Mouse (Mus musculus) lung, embryonic 14.5 days (tissue): ENCODE results near the gene Ankrd1. TPM values are rescaled to one million over a fixed set of nuclear protein-coding genes. Genes with fewer than 3 reads are reported as not detected.

Experiments
- ATAC-seq: fragments of 200-750 bp; cut with Nextera tagmentation; 2 replicates; pipeline ENCODE4 v1.8.0; 2017; ENCODE audit warnings: mild to moderate bottlenecking, moderate TSS enrichment, moderate library complexity; ENCODE audit not compliant: insufficient read depth
- DNase-seq: peaks from one replicate; pipeline ENCODE4 v3.0.0-alpha.2; 2015
- H3K27ac ChIP-seq: fragments of 300-500 bp; sonication (generic); 2 replicates; pipeline ENCODE4 v1.5.1; 2014; ENCODE audit warnings: low read depth, mild to moderate bottlenecking, moderate library complexity
- H3K27me3 ChIP-seq: fragments of 300-500 bp; sonication (generic); 2 replicates; pipeline ENCODE4 v1.6.1; 2014; ENCODE audit warnings: low read length, control low read depth; ENCODE audit not compliant: insufficient read depth
- H3K36me3 ChIP-seq: fragments of 300-500 bp; sonication (generic); 2 replicates; pipeline ENCODE4 v1.6.1; 2014; ENCODE audit warnings: control low read depth; ENCODE audit not compliant: insufficient read depth
- H3K4me1 ChIP-seq: fragments of 300-500 bp; sonication (generic); 2 replicates; pipeline ENCODE4 v1.6.1; 2014; ENCODE audit warnings: antibody characterized with exemption, control low read depth; ENCODE audit not compliant: insufficient read depth
- H3K4me2 ChIP-seq: fragments of 300-500 bp; sonication (generic); 2 replicates; pipeline ENCODE4 v1.6.1; 2014; ENCODE audit warnings: mild to moderate bottlenecking
- H3K4me3 ChIP-seq: fragments of 300-500 bp; sonication (generic); 2 replicates; pipeline ENCODE4 v1.5.1; 2014; ENCODE audit warnings: low read depth, low read length
- H3K9ac ChIP-seq: fragments of 300-500 bp; sonication (generic); 2 replicates; pipeline ENCODE4 v1.6.1; 2014
- H3K9me3 ChIP-seq: fragments of 300-500 bp; sonication (generic); 2 replicates; pipeline ENCODE4 v1.6.1; 2016; ENCODE audit warnings: low read depth, low read length, control low read depth
- CTCF ChIP-seq: IDR thresholded peaks from 2 replicates; pipeline ENCODE4 v1.5.1; 2016; ENCODE audit warnings: antibody characterized with exemption, low read depth
- WGBS: fragments of 180-500 bp; shearing (Covaris S2); extraction: QIAGEN DNeasy Blood & Tissue Kit; methylation state at CpG from one replicate; pipeline ENCODE4 v1.1.7; 2014; 5-methylcytosine and 5-hydroxymethylcytosine counted together
- polyA plus RNA-seq: library from polyadenylated mRNA; unstranded; fragments of >200 nt; fragmentation: Nextera tagmentation; extraction: Ambion mirVana; gene quantifications from 2 replicates; pipeline ENCODE4 v1.2.1, GENCODE M21; 2014

Gene Ankrd1
- polyA plus RNA-seq, 1 experiment from 2014 or later: 0.29 TPM

DNA sequence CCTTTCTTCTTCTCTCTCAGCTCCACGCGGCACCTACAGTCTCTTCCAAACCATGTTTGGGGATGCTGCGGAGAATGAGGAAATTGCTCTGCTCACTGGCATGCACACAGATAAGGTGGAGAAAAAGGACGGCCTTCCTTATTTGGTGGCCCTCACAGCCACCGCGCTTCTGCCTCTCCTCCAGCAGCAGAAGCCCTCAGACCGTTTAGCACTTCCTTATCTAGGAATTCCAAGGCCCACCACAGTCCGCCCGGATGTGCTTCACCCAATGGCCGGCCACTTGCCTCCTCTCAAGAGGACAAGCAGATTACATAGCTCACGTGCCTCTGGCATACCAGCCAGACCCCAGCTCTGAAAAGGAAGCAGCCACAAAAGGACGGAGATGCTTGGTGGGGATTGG, 9.7 kb upstream of the Ankrd1 start:
- no peaks in the 10 kb centered on the region for H3K36me3 ChIP-seq
- H3K27ac ChIP-seq: peak overlapping the region; percentile 77
- no peaks in the 10 kb centered on the region for H3K27me3 ChIP-seq
- no peaks in the 10 kb centered on the region for H3K9me3 ChIP-seq
- H3K9ac ChIP-seq: 0 out of 2 replicates have a peak overlapping the region, but pooled peaks have one; percentile 4
- H3K4me1 ChIP-seq: peaks cover 6% of the 10 kb centered on the region; the same call in 1 of the 2 replicates
- H3K4me2 ChIP-seq: peak overlapping the region; percentile 56
- TF ChIP-seq CTCF: no peak
- DNase-seq (peak; percentile 78), ATAC-seq (peak; percentile 84)
- peak overlapping the region; percentile 17; the same call in 1 of the 2 replicates for H3K4me3 ChIP-seq
- WGBS: 2% methylated on average over 12 of the region's 12 CpGs

DNA sequence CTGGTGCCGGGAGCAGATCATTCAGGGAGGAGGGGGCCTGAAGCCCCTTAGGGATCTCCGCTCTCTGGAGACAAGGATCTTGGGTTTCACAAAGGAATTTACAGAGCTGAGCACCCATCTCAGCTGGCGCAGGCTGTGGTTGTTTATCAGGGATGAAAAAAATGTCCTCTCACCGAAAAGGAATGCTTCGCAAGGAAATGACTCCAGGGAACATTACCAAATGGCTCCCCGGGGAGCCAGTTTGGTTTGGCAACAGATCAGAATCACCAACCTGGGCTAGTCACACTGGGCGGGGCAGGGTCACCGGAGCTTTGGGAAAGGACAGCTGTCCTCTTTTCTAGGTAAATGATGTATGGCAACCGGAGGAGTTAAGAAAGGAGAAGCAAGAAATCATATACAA, 9.3 kb upstream of the Ankrd1 start:
- Histone ChIP-seq H3K4me1 (peaks cover 6% of the 10 kb centered on the region; the same call in 1 of the 2 replicates), H3K27me3 (no peaks in the 10 kb centered on the region), H3K9me3 (no peaks in the 10 kb centered on the region), H3K4me3 (peak overlapping the region; percentile 17; the same call in 1 of the 2 replicates), H3K36me3 (no peaks in the 10 kb centered on the region), H3K27ac (peak overlapping the region; percentile 77), H3K9ac (0 out of 2 replicates have a peak overlapping the region, but pooled peaks have one; percentile 4), H3K4me2 (peak overlapping the region; percentile 56)
- no peak for TF ChIP-seq CTCF
- DNase-seq (peak; percentile 43), ATAC-seq (no peak)
- WGBS: 11% methylated on average over 9 of the region's 9 CpGs

DNA sequence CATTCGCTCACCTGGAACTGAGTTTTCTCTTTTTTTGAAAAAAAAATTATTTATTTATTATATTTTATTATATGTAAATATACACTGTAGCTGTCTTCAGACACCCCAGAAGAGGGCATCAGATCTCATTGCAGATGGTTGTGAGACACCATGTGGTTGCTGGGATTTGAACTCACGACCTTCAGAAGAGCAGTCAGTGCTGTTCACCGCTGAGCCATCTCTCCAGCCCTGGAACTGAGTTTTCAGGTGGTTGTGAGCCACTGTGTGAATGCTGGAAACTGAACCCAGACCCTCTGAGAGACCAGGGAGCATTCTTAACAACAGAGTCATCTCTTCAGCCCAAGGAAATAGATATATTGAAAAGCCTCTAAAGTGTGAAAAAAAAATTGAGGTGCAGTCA, 8.5 kb upstream of the Ankrd1 start:
- no peak overlapping the region for H3K4me3 ChIP-seq
- H3K4me2 ChIP-seq: no peak overlapping the region
- H3K9me3 ChIP-seq: peaks cover 6% of the 10 kb centered on the region; the same call in 1 of the 2 replicates
- H3K4me1 ChIP-seq: peaks cover 6% of the 10 kb centered on the region; the same call in 1 of the 2 replicates
- no peaks in the 10 kb centered on the region for H3K36me3 ChIP-seq
- DNase-seq: no peak
- ATAC-seq: no peak
- H3K27ac ChIP-seq: no peak overlapping the region
- H3K9ac ChIP-seq: no peak overlapping the region
- no peak for TF ChIP-seq CTCF
- 93% methylated on average over 3 of the region's 3 CpGs for whole genome bisulfite sequencing
- no peaks in the 10 kb centered on the region for H3K27me3 ChIP-seq

DNA sequence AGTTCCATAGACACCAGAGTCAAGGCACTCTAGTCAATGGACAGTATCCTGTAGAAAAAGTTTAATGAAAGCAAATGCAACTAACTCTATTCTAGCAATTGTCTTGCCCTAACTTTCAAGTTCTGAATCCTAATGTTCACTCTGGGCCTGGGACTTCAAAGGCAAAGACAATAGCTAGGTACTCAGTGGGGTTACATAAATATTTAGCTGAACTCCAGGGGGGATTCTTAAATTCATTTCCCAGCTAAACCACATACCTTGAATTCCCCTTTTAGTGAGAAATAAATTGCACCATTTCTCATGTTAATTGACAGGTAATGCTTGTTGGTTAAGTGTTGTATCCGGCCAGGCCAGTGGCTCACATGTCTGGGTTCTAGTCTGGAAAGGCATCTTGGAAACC, 4.3 kb upstream of the Ankrd1 start:
- Histone ChIP-seq H3K9me3 (peaks cover 14% of the 10 kb centered on the region; the same call in 1 of the 2 replicates), H3K27me3 (no peaks in the 10 kb centered on the region), H3K36me3 (no peaks in the 10 kb centered on the region), H3K27ac (no peak overlapping the region), H3K4me1 (peaks cover 2% of the 10 kb centered on the region; the same call in 1 of the 2 replicates), H3K9ac (no peak overlapping the region), H3K4me2 (no peak overlapping the region), H3K4me3 (no peak overlapping the region)
- no peak for DNase-seq
- 72% methylated on average over 1 of the region's 1 CpGs for WGBS
- ATAC-seq: no peak
- TF ChIP-seq CTCF: no peak

DNA sequence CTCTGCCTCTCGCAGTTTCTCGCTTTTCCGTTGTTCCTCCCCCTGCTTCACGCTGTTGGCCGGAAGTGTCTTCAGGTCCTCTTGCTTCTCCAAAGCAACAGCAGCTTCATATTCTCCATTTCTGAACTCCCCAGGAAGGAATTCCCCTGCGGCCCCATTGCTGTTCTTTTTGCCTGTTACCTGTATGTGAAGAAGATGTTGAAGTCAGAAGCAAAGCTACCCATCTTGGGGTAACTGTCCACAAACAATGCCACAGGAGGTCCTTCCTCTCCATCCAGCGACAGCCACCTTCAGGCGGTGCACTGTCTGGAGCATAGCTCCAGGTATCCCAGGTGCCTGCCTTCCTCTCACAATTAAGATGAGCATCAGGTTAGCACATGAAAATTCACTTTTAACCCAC, 680 bp downstream of the Ankrd1 start:
- H3K9me3 ChIP-seq: peaks cover 14% of the 10 kb centered on the region; the same call in 1 of the 2 replicates
- ATAC-seq: no peak
- no peak overlapping the region for H3K4me3 ChIP-seq
- no peak overlapping the region for H3K9ac ChIP-seq
- H3K4me1 ChIP-seq: no peaks in the 10 kb centered on the region
- no peak overlapping the region for H3K4me2 ChIP-seq
- no peak overlapping the region; the same call in 1 of the 2 replicates for H3K27ac ChIP-seq
- no peak for TF ChIP-seq CTCF
- WGBS: 84% methylated on average over 8 of the region's 8 CpGs
- DNase-seq: no peak
- no peaks in the 10 kb centered on the region for H3K36me3 ChIP-seq
- no peaks in the 10 kb centered on the region; the same call in 1 of the 2 replicates for H3K27me3 ChIP-seq

DNA sequence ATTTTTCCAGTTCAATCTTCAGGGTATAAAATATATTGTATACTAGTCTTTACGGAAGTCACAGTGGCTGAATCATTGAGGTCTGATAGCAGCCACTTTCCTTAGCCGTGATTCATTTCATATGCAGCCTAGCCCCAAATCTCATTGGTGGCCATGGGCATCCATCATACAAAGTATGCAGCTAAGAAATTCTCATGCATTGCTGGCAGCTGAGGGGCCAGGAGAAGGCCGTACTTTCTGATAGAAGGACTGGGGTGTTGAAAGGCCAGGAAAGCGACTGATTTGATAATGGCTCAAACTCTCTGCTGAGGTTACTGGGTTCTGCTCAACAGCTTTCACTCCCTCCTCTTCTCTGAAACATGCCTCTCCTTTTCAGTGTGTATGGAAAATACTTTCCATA, 3.7 kb downstream of the Ankrd1 start:
- Histone ChIP-seq H3K4me2 (peak overlapping the region; percentile 24; the same call in 1 of the 2 replicates), H3K9me3 (no peaks in the 10 kb centered on the region), H3K4me3 (no peak overlapping the region), H3K36me3 (no peaks in the 10 kb centered on the region), H3K9ac (no peak overlapping the region), H3K27ac (no peak overlapping the region), H3K27me3 (no peaks in the 10 kb centered on the region; the same call in 1 of the 2 replicates), H3K4me1 (no peaks in the 10 kb centered on the region)
- no peak for ATAC-seq
- no peak for TF ChIP-seq CTCF
- no peak for DNase-seq
- 52% methylated on average over 4 of the region's 4 CpGs for WGBS

DNA sequence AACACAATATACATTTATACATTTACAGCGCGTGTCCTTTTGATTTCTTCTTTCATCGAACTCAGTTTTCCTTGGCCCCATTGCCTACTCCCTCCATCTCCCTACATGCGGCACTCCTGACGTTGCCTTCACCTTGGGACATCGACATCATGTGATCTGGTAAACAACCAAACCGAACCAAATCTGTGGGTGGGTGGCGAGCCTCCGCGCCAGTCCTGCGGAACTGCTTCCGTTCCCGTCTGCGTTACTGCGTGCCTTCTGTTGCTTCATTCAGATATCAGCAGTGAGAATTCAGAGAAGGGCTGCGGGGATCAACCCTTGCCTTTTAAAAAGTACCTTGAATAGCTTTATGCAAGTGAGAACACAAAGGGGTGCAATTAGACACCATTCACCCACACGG, 7.9 kb downstream of the Ankrd1 start:
- Histone ChIP-seq H3K36me3 (no peaks in the 10 kb centered on the region), H3K4me3 (no peak overlapping the region), H3K27me3 (no peaks in the 10 kb centered on the region), H3K9me3 (no peaks in the 10 kb centered on the region), H3K9ac (no peak overlapping the region), H3K4me1 (no peaks in the 10 kb centered on the region), H3K4me2 (no peak overlapping the region), H3K27ac (no peak overlapping the region)
- DNase-seq (no peak), ATAC-seq (no peak)
- WGBS: 59% methylated on average over 17 of the region's 17 CpGs
- TF ChIP-seq CTCF: no peak
